Mouse (Mus musculus) T-helper 2 cell (primary cell): ENCODE results near the gene Ripor3.

Source experiments
- in situ Hi-C: fragments of 300-600 bp; cut with MboI, MseI; formaldehyde crosslinking; loops from one replicate; pipeline ENCODE4 v1.15.1; 2025; ENCODE audit warnings: high pct_unique_total_duplicates

Gene Ripor3

DNA sequence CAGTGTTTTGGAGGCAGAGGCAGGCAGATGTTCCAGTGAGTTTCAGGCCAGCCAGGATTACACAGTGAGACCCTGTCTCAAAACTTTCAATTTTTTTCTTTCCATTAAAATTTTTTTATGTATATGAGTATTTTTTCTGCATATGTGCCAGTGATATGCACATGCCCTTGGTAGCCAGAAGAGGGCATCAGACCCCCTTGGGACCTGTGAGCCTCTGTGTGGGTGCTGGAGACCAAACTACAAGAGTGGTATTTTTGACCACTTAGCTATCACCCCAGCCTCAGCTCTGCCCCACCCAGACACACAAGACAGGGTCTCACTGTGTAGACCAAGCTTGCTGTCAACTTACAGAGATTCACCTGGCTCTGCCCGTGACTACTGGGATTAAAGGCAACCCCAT, 52.9 kb downstream of the Ripor3 start:
- in situ Hi-C loops: no loop called here

- in situ Hi-C loops: no loop called here
Observed at GRCm38 (mm10) chr2:167954928-167955327, 55.5 kb downstream of the Ripor3 start.

DNA sequence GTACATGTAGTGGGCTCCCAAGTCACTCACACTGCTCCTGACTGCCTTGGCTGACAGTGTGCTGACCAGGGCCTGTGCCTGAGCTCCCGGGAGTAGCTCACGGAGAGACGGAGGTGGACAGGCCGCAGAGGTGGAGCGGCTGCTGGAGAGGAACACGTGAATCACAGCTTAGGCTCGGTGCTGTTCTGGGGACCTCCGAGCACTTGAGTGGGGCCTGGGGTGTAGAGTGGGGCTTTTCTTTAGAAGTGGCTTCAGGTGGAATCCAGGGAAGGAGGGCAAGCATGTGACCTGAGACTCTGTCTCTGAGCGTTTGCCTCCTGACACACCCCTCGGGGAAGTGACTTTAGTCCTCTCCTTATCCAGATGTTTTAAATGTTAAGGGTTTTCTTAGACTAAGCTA, 56.6 kb downstream of the Ripor3 start:
- in situ Hi-C loops: no loop called here

DNA sequence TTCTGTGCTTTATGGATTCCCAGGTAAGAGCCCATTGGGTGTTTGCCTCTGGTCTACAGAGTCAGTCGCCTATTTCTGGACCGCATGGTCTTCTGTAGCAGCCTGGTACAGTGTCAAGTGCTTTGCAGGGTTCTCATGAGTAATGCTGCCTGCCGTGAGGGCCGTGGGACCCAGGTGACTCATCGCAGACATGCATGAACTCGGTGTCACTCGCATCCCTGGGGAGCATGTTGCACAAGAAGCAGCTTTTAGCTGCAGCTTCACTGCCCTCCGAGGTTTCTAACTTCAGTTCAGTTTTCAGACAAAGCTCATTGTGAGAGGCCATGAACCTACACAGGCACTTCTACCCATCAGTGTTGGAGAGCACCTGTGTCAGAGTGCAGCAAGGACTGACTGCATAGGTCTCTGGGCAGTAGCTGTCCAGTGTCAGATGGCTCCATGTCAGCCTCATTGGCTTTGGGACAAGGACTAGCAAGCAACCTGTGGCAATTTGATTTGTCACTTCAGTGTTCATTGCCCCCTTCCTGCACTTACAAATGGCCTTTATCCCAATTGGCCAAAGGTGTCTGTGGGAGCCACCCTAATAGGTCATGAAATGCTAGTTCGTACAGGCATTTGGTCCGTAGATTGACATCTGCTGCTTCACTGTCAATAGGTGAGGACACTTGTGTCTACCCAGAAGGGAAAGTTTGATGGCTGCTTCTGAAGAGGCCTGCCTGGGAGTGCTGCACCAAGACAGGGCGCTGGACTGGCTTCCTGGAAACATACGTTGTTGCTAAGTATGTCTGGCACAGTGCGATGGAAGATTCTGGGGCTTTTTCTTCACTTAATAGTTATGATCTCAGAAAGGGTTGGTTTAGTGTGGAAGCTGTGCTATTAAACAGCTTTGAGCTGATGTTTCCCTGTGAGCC, 58.9 kb downstream of the Ripor3 start:
- in situ Hi-C loops: no loop called here

DNA sequence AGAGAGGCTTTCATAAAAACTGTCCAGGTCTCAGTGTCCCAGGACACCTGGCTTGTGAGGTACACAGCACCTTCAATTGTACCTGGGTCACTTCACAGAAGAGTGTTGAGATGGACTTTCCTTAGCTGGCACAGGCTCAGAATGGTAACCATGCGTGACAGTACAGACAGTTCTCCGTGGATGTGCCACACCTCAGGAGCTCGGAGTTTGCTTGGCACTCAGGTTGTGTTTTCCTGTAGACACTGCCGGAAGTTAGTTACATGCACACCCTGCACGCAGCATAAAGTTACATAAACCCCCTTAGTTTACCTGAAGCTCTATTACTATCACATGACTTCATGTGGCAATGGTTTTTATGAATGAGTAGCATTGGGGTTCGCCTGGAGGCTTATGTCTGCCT, 59.7 kb downstream of the Ripor3 start:
- in situ Hi-C loops: no loop called here

- in situ Hi-C loops: loop anchor here (25.0 kb wide), 1 partner anchor 612 kb away; no protein-coding TSS in a partner anchor
Observed at GRCm38 (mm10) chr2:167949808-167950207, 60.6 kb downstream of the Ripor3 start.

DNA sequence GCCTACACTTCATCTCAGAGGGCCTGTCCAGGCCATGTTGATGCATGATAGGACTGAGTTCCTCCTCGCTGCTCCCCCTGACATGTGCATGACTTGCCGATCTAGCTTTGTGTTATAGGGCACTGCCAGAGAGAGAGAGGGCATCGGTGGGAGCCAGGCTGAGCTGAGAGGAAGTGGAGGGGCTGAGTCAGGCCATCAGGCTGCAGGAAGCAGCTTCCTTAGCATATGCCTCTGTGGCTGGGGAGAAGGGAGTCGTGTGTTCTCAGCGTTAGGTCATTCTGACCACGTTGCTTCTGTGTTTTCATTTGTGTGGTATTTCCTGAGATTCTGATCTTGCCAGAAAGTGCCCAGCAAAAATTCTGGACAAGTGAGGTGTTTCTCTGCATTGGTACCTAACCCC, 61.2 kb downstream of the Ripor3 start:
- in situ Hi-C loops: loop anchor here (25.0 kb wide), 1 partner anchor 613 kb away; no protein-coding TSS in a partner anchor

- in situ Hi-C loops: loop anchor here (25.0 kb wide), 1 partner anchor 614 kb away; no protein-coding TSS in a partner anchor
Observed at GRCm38 (mm10) chr2:167948557-167948956, 61.9 kb downstream of the Ripor3 start.

DNA sequence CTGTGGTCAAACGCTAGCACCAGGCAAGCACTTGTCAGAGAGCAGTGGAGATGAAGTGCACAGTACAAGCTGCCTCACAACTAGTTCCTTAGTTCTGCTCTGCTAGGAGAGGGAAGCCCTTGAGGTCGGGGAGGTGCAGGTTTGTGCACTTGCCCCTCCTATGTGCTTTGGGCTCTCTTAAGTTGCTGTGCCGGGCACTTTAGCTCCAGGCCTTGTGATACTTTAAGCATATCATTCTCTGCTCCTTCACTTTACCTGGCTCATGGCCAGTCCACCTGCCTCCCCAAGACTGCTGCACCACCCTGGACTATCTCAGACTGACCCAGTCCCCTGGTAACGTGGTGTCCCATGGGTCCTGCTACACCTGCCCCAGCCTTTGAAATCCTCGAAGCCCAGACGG, 62.4 kb downstream of the Ripor3 start:
- in situ Hi-C loops: loop anchor here (25.0 kb wide), 1 partner anchor 614 kb away; no protein-coding TSS in a partner anchor

DNA sequence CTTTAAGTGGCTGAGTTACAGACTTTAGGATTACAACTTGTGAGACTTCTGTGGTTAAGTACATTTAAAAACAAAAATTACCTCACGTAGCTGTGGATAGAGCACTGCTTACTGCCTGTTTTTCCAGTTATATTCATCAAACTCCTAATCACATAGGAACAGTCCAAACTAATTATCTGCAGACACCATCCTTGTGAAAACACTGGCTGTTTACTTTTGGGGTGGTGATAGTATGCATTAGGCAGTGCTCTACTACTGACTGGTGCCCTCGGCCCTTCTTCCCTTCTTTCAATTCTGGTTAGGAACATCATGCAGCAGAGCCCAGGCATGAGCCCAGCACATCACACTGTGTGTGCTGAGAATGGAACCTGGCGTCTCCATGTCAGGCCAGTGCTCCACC, 63.2 kb downstream of the Ripor3 start:
- in situ Hi-C loops: loop anchor here (25.0 kb wide), 1 partner anchor 615 kb away; no protein-coding TSS in a partner anchor

DNA sequence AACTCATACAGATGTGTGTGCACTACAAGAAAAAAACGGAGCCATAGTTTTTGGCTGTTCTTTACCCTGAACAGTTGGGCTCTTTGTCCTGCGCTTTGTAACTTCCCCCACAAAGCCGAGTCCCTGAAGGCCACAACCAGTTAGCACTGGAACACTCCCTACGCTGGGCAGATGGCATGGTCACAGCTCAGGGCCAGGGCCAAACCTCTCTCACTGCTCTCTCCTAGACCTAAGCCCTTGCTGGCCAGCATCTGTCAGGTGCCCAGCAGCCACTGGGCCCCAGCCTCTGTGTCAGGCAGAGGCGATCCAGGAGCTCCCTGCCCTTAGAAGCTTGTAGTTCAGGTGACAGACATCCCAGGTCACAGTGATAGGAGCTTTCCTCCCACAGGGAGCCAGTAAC, 65.0 kb downstream of the Ripor3 start:
- in situ Hi-C loops: loop anchor here (25.0 kb wide), 1 partner anchor 617 kb away; no protein-coding TSS in a partner anchor

DNA sequence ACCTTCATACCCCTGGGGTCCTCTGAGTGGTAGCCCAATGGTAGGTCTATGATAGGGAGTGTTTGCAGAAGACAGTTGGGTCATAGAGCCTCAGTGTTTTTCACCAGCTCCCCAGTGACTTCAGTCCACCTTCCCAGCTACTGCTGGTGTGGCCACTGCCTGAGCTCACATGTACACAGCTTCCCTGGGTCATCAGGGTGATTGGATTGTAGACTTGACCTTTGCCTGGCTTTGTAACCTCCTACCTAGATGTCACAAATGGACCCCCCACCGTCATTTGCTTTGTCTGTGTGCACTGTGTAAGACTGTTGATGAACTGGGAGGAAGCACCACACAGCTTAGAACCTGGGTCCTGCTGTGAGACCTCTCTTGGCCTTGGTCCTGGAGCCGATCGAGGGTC, 66.2 kb downstream of the Ripor3 start:
- in situ Hi-C loops: loop anchor here (25.0 kb wide), 1 partner anchor 618 kb away; no protein-coding TSS in a partner anchor

GRCm38 (mm10) chr2:167942926-167943633, 67.3 kb downstream of the Ripor3 start:
- in situ Hi-C loops: loop anchor here (25.0 kb wide), 1 partner anchor 619 kb away; no protein-coding TSS in a partner anchor

DNA sequence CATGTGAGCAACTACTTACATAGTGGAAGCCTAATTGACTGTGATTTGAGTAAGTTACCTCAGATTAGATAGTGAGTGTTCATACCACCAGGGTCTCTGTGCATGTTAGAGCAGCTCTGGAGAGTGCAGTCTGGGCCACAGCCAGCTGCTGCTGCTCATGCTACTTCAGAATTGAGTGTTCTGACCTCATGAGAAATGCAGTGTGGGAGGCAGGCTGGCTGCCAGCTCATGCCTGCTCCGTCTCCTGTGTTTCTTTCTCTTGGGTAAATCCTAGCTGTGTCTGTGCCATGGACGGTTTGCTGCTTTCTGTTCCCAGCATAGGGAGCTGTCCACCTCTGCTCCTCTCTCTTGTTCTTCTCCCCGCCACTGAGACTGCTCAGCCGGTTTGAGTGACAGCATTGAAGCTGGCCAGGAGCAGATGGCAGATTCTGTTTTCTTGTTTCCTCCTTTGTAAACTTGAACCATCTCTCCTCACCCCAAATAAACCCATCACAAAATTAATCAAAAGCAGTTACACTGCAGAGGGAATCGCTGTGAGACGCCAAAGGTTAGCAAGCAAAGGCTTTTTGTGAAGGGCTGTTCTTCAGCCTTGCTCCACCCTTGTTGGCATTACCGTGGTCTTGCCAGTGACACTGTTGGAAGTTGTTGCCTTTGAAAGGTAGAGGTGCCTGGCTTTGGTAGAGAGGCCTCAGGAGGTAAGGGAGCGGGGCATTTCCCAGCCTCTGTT, 68.1 kb downstream of the Ripor3 start:
- in situ Hi-C loops: loop anchor here (25.0 kb wide), 1 partner anchor 620 kb away; no protein-coding TSS in a partner anchor

GRCm38 (mm10) chr2:167941745-167942176, 68.7 kb downstream of the Ripor3 start:
- in situ Hi-C loops: loop anchor here (25.0 kb wide), 1 partner anchor 621 kb away; no protein-coding TSS in a partner anchor

- in situ Hi-C loops: loop anchor here (25.0 kb wide), 1 partner anchor 621 kb away; no protein-coding TSS in a partner anchor
Observed at GRCm38 (mm10) chr2:167941320-167941719, 69.1 kb downstream of the Ripor3 start.

DNA sequence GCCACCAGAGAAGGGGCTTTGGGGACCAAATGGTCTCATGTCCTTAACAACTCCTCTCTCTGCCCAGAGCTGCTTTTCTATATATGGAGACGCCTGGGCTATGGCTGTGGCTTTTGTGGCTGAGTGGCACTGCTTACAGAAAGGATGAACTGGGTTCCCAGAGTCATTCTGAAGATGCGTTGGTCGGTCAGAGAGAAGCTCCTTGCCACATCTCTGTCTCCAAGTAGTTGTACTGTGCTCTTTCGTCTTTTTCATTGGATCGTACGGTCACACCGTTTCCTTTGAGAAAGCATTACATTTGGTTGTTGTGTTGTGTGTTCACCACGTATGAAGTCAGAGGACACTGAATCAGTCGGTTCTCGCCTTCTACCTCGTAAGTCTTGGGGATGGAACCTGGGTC, 69.8 kb downstream of the Ripor3 start:
- in situ Hi-C loops: loop anchor here (25.0 kb wide), 1 partner anchor 622 kb away; no protein-coding TSS in a partner anchor

DNA sequence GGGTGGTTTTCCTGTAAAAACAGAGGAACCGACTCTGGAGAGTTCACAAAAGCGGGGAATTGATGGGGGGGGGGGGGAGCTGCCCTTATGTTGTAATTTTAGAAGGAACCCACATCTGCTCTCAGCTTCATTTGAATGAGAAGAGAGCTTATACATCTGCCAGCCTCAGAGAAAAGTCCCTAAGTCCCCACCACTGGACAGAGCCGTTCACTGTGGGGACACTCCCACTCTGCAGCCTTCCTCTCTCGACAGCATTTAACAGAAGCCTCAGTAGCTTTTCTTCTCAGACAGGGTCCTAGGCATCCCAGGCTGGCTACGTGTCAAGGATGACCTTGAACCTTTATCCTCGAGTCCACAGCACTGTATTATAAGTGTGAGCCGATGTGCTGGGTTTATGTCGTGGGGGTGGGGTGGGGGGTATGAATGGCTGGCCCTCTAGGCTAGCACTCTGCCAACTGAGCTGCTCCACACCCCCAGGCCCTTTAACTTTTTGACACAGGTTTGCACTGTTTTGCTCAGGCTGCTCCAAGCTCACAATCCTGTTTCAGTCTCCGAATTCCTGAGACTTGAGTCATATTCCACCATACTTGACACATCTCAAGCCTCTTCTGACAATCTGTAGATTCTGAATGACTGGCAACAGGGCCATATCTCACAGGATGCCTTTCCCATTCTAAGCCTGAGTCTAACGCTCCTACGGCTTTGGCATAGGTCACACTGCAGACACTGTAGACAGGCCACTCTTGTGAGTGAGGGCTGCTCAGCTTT, 70.6 kb downstream of the Ripor3 start:
- in situ Hi-C loops: loop anchor here (25.0 kb wide), 1 partner anchor 622 kb away; no protein-coding TSS in a partner anchor

- in situ Hi-C loops: loop anchor here (25.0 kb wide), 1 partner anchor 623 kb away; no protein-coding TSS in a partner anchor
Observed at GRCm38 (mm10) chr2:167939204-167939603, 71.2 kb downstream of the Ripor3 start.

- in situ Hi-C loops: loop anchor here (25.0 kb wide), 1 partner anchor 624 kb away; no protein-coding TSS in a partner anchor
Observed at GRCm38 (mm10) chr2:167938786-167939185, 71.6 kb downstream of the Ripor3 start.
